Mouse (Mus musculus) C2C12 (cell line): ENCODE measurements around the gene Rbm18.

Experiments used
- CTCF ChIP-seq: IDR thresholded peaks from one replicate; pipeline ENCODE4 v1.5.1; 2011; ENCODE audit not compliant: control insufficient read depth, insufficient read depth, insufficient read length
- USF1 ChIP-seq: IDR thresholded peaks from one replicate; pipeline ENCODE4 v1.6.1; 2011; ENCODE audit warnings: low read depth, mild to moderate bottlenecking, control low read depth, moderate library complexity

DNA sequence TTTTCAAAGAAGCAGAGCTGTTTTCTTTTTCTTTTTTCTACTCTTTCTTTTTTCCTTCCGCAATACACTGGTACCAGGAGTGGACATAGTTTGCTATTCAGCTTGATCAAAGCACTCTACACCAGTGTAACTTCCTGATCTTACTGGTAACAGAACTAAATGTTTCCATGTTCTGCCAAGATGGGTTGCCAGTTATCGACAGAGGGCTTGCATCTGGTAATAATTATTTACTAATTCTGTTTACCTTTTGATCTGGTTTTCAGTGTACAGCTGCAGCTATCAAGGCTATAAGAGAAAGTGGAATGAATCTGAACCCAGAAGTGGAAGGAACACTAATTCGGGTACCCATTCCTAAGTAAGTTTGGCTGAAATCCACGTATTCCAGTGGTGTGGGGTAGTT, 22.8 kb upstream of the Rbm18 start:
- TF ChIP-seq CTCF (no peak), USF1 (no peak)
